Mouse (Mus musculus) cerebellum, adult 2 months (tissue): ENCODE data around the gene Adgrl2.

Experiments
- CTCF ChIP-seq: fragments of 200-500 bp; IDR thresholded peaks from 2 replicates; pipeline ENCODE4 v1.5.1; 2011; ENCODE audit warnings: low read depth, mild to moderate bottlenecking, control low read depth, low read length, moderate library complexity, borderline replicate concordance; ENCODE audit not compliant: insufficient read depth
- POLR2A ChIP-seq: fragments of 200-500 bp; IDR thresholded peaks from 2 replicates; pipeline ENCODE4 v1.6.1; 2011; ENCODE audit warnings: low read length, control low read depth, borderline replicate concordance; ENCODE audit not compliant: insufficient read depth

DNA sequence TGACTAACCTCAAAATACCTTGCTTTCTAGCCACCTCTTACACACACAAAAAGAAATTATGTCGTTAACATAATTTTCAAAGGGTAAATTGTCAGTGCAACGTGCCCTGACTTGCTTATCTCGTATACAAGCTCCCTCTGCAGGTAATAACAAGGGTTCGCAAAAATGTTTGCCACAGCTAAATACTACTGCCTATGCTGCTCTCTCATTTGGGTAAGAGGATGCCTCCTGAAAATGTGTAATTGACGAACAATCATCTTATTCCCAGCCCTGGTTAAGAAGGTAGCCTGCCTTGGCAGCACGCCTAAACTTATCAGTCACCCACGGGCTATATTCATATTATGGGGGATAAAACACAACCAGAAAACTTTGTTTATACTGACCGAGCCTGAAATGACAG, 11.8 kb downstream of the Adgrl2 start:
- no peak for TF ChIP-seq CTCF
- no peak for TF ChIP-seq POLR2A
